Mouse (Mus musculus): ENCODE measurements around the gene Dtx2.
"Not testable (repeated sequence)": the region's sequence is repeated elsewhere in the genome, so short reads cannot be mapped to it uniquely, and the experiment has no call there.

Gene Dtx2

GRCm38 (mm10) chr5:136026859-136027258 lies 32.3 kb downstream of the Dtx2 start:
- DNase-seq (ENCODE audit: low spot score in 2 of 2), result no peak

GRCm38 (mm10) chr5:136027612-136028311 lies 33.2 kb downstream of the Dtx2 start:
- no peak for DNase-seq (ENCODE audit: low spot score in 2 of 2)

GRCm38 (mm10) chr5:136034868-136035267 lies 40.3 kb downstream of the Dtx2 start:
- DNase-seq (ENCODE audit: low spot score in 2 of 2), result no peak

- no peak for DNase-seq (ENCODE audit: low spot score in 2 of 2)
Measured at GRCm38 (mm10) chr5:136035285-136035684, 40.7 kb downstream of the Dtx2 start.

- no peak for DNase-seq (ENCODE audit: low spot score in 2 of 2)
Measured at GRCm38 (mm10) chr5:136036667-136037066, 42.1 kb downstream of the Dtx2 start.

GRCm38 (mm10) chr5:136038258-136039214 lies 43.9 kb downstream of the Dtx2 start, which contains the start of gene Upk3b:
Upk3b (plus strand) TSS chr5:136038496.
- no peak for DNase-seq (ENCODE audit: low spot score in 2 of 2)

- no peak for DNase-seq (ENCODE audit: low spot score in 2 of 2)
Measured at GRCm38 (mm10) chr5:136040210-136040609, 45.6 kb downstream of the Dtx2 start.

- no peak for DNase-seq (ENCODE audit: low spot score in 2 of 2)
Measured at GRCm38 (mm10) chr5:136041260-136041659, 46.7 kb downstream of the Dtx2 start.

- no peak for DNase-seq (ENCODE audit: low spot score in 2 of 2)
Measured at GRCm38 (mm10) chr5:136041666-136042065, 47.1 kb downstream of the Dtx2 start.

- DNase-seq (ENCODE audit: low spot score in 2 of 2), result no peak
Measured at GRCm38 (mm10) chr5:136044865-136045264, 50.3 kb downstream of the Dtx2 start.

- DNase-seq (ENCODE audit: low spot score in 2 of 2), result no peak
Measured at GRCm38 (mm10) chr5:136045408-136045807, 50.8 kb downstream of the Dtx2 start.

- DNase-seq (ENCODE audit: low spot score in 2 of 2), result peak; percentile 35 to 77
Measured at GRCm38 (mm10) chr5:136045987-136046386, 51.4 kb downstream of the Dtx2 start.

- DNase-seq (ENCODE audit: low spot score in 2 of 2), result not testable (repeated sequence)
Measured at GRCm38 (mm10) chr5:136048541-136048940, 53.9 kb downstream of the Dtx2 start.

GRCm38 (mm10) chr5:136049926-136050325 lies 55.3 kb downstream of the Dtx2 start:
- no peak for DNase-seq (ENCODE audit: low spot score in 2 of 2)

- no peak for DNase-seq (ENCODE audit: low spot score in 2 of 2)
Measured at GRCm38 (mm10) chr5:136051231-136052085, 56.9 kb downstream of the Dtx2 start.

- no peak for DNase-seq (ENCODE audit: low spot score in 2 of 2)
Measured at GRCm38 (mm10) chr5:136052861-136053655, 58.5 kb downstream of the Dtx2 start.

- DNase-seq (ENCODE audit: low spot score in 2 of 2), result no peak
Measured at GRCm38 (mm10) chr5:136054301-136055077, 59.9 kb downstream of the Dtx2 start, which contains the start of gene Upk3bl. Upk3bl (plus strand) TSS chr5:136054492.

- DNase-seq (ENCODE audit: low spot score in 2 of 2), result no peak
Measured at GRCm38 (mm10) chr5:136056062-136056461, 61.5 kb downstream of the Dtx2 start.

- DNase-seq (ENCODE audit: low spot score in 2 of 2), result no peak
Measured at GRCm38 (mm10) chr5:136057085-136057484, 62.5 kb downstream of the Dtx2 start.

- peak in 1 of 2 experiments; percentile 75 for DNase-seq (ENCODE audit: low spot score in 2 of 2)
Measured at GRCm38 (mm10) chr5:136061567-136061966, 67.0 kb downstream of the Dtx2 start.

All from frontal cortex, postnatal 10 days (tissue).